Mouse (Mus musculus): ENCODE data around the gene Cops7b. TPM values are rescaled to one million over a fixed set of nuclear protein-coding genes. Genes with fewer than 3 reads are reported as not detected.
"Not testable (repeated sequence)": the region's sequence is repeated elsewhere in the genome, so short reads cannot be mapped to it uniquely, and the experiment has no call there.

Cops7b gene
- polyA plus RNA-seq (2015; fragmentation: Nextera tagmentation; extraction: Ambion mirVana) = 11.6 and 11.8 TPM in 2 replicates

- under 1% methylated on average over 26 of the region's 26 CpGs for WGBS (ENCODE audit: insufficient replicate concordance)
- Histone ChIP-seq H3K4me3 (ENCODE audit: low read depth, low read length) (peak within 1 kb of the TSS; percentile 89), H3K36me3 (ENCODE audit: control insufficient read depth, insufficient read depth) (no peaks in the 10 kb centered on the region), H3K27me3 (ENCODE audit: control insufficient read depth, insufficient read depth, low read depth, low read length) (no peaks in the 10 kb centered on the region), H3K9ac (ENCODE audit: low read depth, low read length) (peak within 1 kb of the TSS; percentile 95), H3K4me2 (ENCODE audit: low read depth, low read length) (peak within 1 kb of the TSS; percentile 84), H3K9me3 (replicated peaks; ENCODE audit: control insufficient read depth, low read length) (no peaks in the 10 kb centered on the region), H3K4me1 (ENCODE audit: control insufficient read depth, low read depth, low read length) (peaks cover 20% of the 10 kb centered on the region), H3K27ac (ENCODE audit: low read length) (peak within 1 kb of the TSS; percentile 79)
- peak; percentile 94 for ATAC-seq (ENCODE audit: low read depth)
Measured at GRCm38 (mm10) chr1:86582451-86583096, at the start of gene Cops7b, which contains the start of gene Pde6d. Gene Cops7b (plus strand): TSS chr1:86582904. Gene Pde6d (minus strand): TSS chr1:86582629.

DNA sequence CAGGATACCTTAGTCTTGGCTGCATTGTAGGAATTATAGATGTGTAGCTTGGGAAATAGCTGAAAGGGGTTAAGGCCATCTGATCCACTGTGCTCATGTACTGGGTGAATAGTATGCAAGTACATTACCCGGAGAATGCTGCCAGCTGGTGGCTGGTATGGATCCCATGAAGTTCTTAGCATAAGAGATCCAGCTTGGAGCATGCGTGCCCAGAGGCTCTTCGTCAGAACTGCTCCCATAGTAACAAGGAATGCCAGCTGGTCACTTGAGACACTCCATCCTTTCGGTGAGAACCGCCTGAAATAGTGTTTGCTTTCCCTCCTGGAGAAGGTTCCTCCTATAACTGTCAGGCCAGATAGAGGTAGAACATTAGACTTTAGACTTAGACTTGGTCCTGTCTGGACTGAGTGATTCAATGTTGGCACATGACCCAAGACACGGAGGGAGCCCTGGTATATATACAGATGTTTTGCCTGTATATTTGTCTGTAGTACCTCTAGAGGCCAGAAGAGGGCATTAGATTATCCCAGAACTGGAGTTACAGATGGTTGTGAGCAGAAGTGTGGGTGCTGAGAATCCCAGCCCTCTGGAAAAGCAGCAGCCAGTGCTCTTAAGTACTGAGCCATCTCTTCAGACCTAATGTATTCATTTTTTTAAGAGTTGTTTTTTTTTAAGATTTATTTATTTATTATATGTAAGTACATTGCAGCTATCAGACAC, 49.1 kb upstream of the Cops7b start:
- ATAC-seq (ENCODE audit: low read depth) = no peak
- no peak overlapping the region for H3K27ac ChIP-seq (ENCODE audit: low read length)
- H3K4me2 ChIP-seq (ENCODE audit: low read depth, low read length) = no peak overlapping the region
- no peak overlapping the region for H3K4me3 ChIP-seq (ENCODE audit: low read depth, low read length)
- no peaks in the 10 kb centered on the region for H3K9me3 ChIP-seq (replicated peaks; ENCODE audit: control insufficient read depth, low read length)
- peaks cover 13% of the 10 kb centered on the region for H3K36me3 ChIP-seq (ENCODE audit: control insufficient read depth, insufficient read depth)
- H3K27me3 ChIP-seq (ENCODE audit: control insufficient read depth, insufficient read depth, low read depth, low read length) = no peaks in the 10 kb centered on the region
- WGBS (ENCODE audit: insufficient replicate concordance) = 87% methylated on average over 6 of the region's 6 CpGs
- H3K4me1 ChIP-seq (ENCODE audit: control insufficient read depth, low read depth, low read length) = peaks cover 28% of the 10 kb centered on the region
- H3K9ac ChIP-seq (ENCODE audit: low read depth, low read length) = no peak overlapping the region

DNA sequence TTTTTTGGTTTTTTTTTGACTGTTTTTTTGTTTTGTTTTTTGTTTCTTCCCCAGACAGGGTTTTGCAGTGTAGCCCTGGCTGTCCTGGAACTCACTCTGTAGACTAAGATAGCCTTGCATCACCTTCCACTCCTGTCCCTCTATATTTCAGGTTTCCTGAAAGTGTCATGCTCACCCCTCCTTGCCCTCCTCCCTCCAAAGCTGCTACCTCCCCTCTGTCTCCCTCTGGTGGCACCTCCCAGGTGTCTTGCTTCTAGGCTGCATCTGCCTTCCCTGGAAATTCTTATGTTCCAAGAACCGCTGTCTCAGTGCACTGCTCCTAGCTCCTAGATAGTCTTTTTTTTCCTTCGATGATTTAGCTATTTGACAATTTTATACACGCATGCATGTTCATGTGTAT, 44.3 kb upstream of the Cops7b start:
- Histone ChIP-seq H3K9ac (ENCODE audit: low read depth, low read length) (no peak overlapping the region), H3K27ac (ENCODE audit: low read length) (no peak overlapping the region), H3K9me3 (replicated peaks; ENCODE audit: control insufficient read depth, low read length) (no peaks in the 10 kb centered on the region), H3K36me3 (ENCODE audit: control insufficient read depth, insufficient read depth) (peaks cover 6% of the 10 kb centered on the region; the same call in 1 of the 2 replicates), H3K4me1 (ENCODE audit: control insufficient read depth, low read depth, low read length) (no peaks in the 10 kb centered on the region), H3K27me3 (ENCODE audit: control insufficient read depth, insufficient read depth, low read depth, low read length) (no peaks in the 10 kb centered on the region), H3K4me2 (ENCODE audit: low read depth, low read length) (no peak overlapping the region), H3K4me3 (ENCODE audit: low read depth, low read length) (no peak overlapping the region)
- ATAC-seq (ENCODE audit: low read depth) = no peak
- WGBS (ENCODE audit: insufficient replicate concordance) = 58% methylated on average over 3 of the region's 3 CpGs

GRCm38 (mm10) chr1:86539583-86539982, 43.1 kb upstream of the Cops7b start:
- not testable (repeated sequence) for H3K4me3 ChIP-seq (ENCODE audit: low read depth, low read length); H3K27me3 ChIP-seq (ENCODE audit: control insufficient read depth, insufficient read depth, low read depth, low read length); H3K9ac ChIP-seq (ENCODE audit: low read depth, low read length); H3K9me3 ChIP-seq (replicated peaks; ENCODE audit: control insufficient read depth, low read length); H3K4me2 ChIP-seq (ENCODE audit: low read depth, low read length); H3K27ac ChIP-seq (ENCODE audit: low read length); H3K4me1 ChIP-seq (ENCODE audit: control insufficient read depth, low read depth, low read length); ATAC-seq (ENCODE audit: low read depth)
- H3K36me3 ChIP-seq (ENCODE audit: control insufficient read depth, insufficient read depth) = 0 out of 2 replicates have a peak, but pooled peaks cover 10% of the 10 kb centered on the region
- WGBS (ENCODE audit: insufficient replicate concordance) = 71% methylated on average over 12 of the region's 12 CpGs

DNA sequence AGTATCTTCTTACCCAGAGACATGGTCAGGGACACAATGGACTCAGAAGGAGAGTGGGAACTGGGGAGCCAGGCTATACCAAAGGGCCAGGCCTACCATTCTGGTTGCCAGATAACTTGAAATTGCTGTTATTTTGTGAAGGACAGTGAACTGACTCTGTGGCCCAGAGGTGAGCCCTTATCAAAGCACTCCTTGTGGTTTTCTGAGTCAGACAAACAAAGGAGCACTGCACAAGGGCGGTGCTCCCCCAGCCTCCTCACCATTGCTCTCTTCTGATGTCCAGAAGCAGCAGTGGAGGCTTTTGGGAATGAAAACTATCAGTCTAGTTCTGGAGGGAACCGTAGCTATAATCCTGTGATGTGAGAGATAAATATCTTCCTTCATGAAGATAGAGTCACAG, 40.1 kb upstream of the Cops7b start:
- Histone ChIP-seq H3K36me3 (ENCODE audit: control insufficient read depth, insufficient read depth) (0 out of 2 replicates have a peak, but pooled peaks cover 10% of the 10 kb centered on the region), H3K9me3 (replicated peaks; ENCODE audit: control insufficient read depth, low read length) (no peaks in the 10 kb centered on the region), H3K9ac (ENCODE audit: low read depth, low read length) (no peak overlapping the region), H3K4me1 (ENCODE audit: control insufficient read depth, low read depth, low read length) (no peaks in the 10 kb centered on the region), H3K4me3 (ENCODE audit: low read depth, low read length) (no peak overlapping the region), H3K4me2 (ENCODE audit: low read depth, low read length) (no peak overlapping the region), H3K27ac (ENCODE audit: low read length) (no peak overlapping the region), H3K27me3 (ENCODE audit: control insufficient read depth, insufficient read depth, low read depth, low read length) (no peaks in the 10 kb centered on the region)
- WGBS (ENCODE audit: insufficient replicate concordance) = 36% methylated on average over 2 of the region's 2 CpGs
- no peak for ATAC-seq (ENCODE audit: low read depth)

- ATAC-seq (ENCODE audit: low read depth) = no peak
- H3K9me3 ChIP-seq (replicated peaks; ENCODE audit: control insufficient read depth, low read length) = no peaks in the 10 kb centered on the region
- H3K27ac ChIP-seq (ENCODE audit: low read length) = no peak overlapping the region
- 0 out of 2 replicates have a peak, but pooled peaks cover 10% of the 10 kb centered on the region for H3K36me3 ChIP-seq (ENCODE audit: control insufficient read depth, insufficient read depth)
- 69% methylated on average over 3 of the region's 3 CpGs for WGBS (ENCODE audit: insufficient replicate concordance)
- no peaks in the 10 kb centered on the region; the same call in 1 of the 2 replicates for H3K4me1 ChIP-seq (ENCODE audit: control insufficient read depth, low read depth, low read length)
- no peaks in the 10 kb centered on the region for H3K27me3 ChIP-seq (ENCODE audit: control insufficient read depth, insufficient read depth, low read depth, low read length)
- H3K9ac ChIP-seq (ENCODE audit: low read depth, low read length) = no peak overlapping the region
- H3K4me3 ChIP-seq (ENCODE audit: low read depth, low read length) = no peak overlapping the region
- no peak overlapping the region for H3K4me2 ChIP-seq (ENCODE audit: low read depth, low read length)
Measured at GRCm38 (mm10) chr1:86546797-86547196, 35.9 kb upstream of the Cops7b start.

GRCm38 (mm10) chr1:86551299-86551698, 31.4 kb upstream of the Cops7b start:
- 57% methylated on average over 4 of the region's 4 CpGs for WGBS (ENCODE audit: insufficient replicate concordance)
- H3K9me3 ChIP-seq (replicated peaks; ENCODE audit: control insufficient read depth, low read length) = no peaks in the 10 kb centered on the region
- H3K9ac ChIP-seq (ENCODE audit: low read depth, low read length) = no peak overlapping the region
- no peaks in the 10 kb centered on the region for H3K27me3 ChIP-seq (ENCODE audit: control insufficient read depth, insufficient read depth, low read depth, low read length)
- H3K27ac ChIP-seq (ENCODE audit: low read length) = no peak overlapping the region
- no peak overlapping the region for H3K4me2 ChIP-seq (ENCODE audit: low read depth, low read length)
- no peaks in the 10 kb centered on the region for H3K36me3 ChIP-seq (ENCODE audit: control insufficient read depth, insufficient read depth)
- H3K4me1 ChIP-seq (ENCODE audit: control insufficient read depth, low read depth, low read length) = no peaks in the 10 kb centered on the region; the same call in 1 of the 2 replicates
- no peak overlapping the region for H3K4me3 ChIP-seq (ENCODE audit: low read depth, low read length)
- ATAC-seq (ENCODE audit: low read depth) = no peak

GRCm38 (mm10) chr1:86551877-86552276, 30.8 kb upstream of the Cops7b start:
- H3K9ac ChIP-seq (ENCODE audit: low read depth, low read length) = no peak overlapping the region
- H3K4me1 ChIP-seq (ENCODE audit: control insufficient read depth, low read depth, low read length) = no peaks in the 10 kb centered on the region; the same call in 1 of the 2 replicates
- no peak overlapping the region for H3K4me3 ChIP-seq (ENCODE audit: low read depth, low read length)
- ATAC-seq (ENCODE audit: low read depth) = no peak
- H3K27ac ChIP-seq (ENCODE audit: low read length) = no peak overlapping the region
- WGBS (ENCODE audit: insufficient replicate concordance) = 73% methylated on average over 2 of the region's 2 CpGs
- H3K9me3 ChIP-seq (replicated peaks; ENCODE audit: control insufficient read depth, low read length) = no peaks in the 10 kb centered on the region
- H3K36me3 ChIP-seq (ENCODE audit: control insufficient read depth, insufficient read depth) = no peaks in the 10 kb centered on the region
- no peak overlapping the region for H3K4me2 ChIP-seq (ENCODE audit: low read depth, low read length)
- H3K27me3 ChIP-seq (ENCODE audit: control insufficient read depth, insufficient read depth, low read depth, low read length) = no peaks in the 10 kb centered on the region

DNA sequence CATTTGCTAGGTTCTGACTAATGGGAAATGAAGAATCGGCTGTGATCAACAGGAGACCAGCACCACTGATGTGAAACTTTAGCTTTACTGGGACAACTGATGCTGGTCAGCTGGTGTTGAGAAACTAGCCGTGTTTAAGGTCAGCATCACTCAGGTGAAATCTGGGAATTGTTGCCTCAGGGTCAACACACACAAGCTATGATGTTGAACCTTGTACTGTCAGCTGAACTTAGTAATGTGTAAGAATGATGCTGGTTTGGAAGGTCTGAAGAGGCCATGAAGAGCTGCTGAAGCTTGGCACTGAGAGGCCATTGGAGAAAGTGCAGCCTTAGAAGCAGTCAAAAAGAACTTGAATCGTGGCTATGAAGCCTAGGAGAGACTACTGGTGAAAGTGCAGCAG, 27.0 kb upstream of the Cops7b start:
- no peak overlapping the region for H3K4me2 ChIP-seq (ENCODE audit: low read depth, low read length)
- peak overlapping the region; percentile 18; the same call in 1 of the 2 replicates for H3K27ac ChIP-seq (ENCODE audit: low read length)
- peak; percentile 67 for ATAC-seq (ENCODE audit: low read depth)
- no peaks in the 10 kb centered on the region for H3K27me3 ChIP-seq (ENCODE audit: control insufficient read depth, insufficient read depth, low read depth, low read length)
- no peaks in the 10 kb centered on the region for H3K36me3 ChIP-seq (ENCODE audit: control insufficient read depth, insufficient read depth)
- H3K4me1 ChIP-seq (ENCODE audit: control insufficient read depth, low read depth, low read length) = peaks cover 10% of the 10 kb centered on the region
- H3K4me3 ChIP-seq (ENCODE audit: low read depth, low read length) = no peak overlapping the region
- WGBS (ENCODE audit: insufficient replicate concordance) = 59% methylated on average over 3 of the region's 3 CpGs
- no peaks in the 10 kb centered on the region for H3K9me3 ChIP-seq (replicated peaks; ENCODE audit: control insufficient read depth, low read length)
- no peak overlapping the region for H3K9ac ChIP-seq (ENCODE audit: low read depth, low read length)
